Mouse (Mus musculus): ENCODE measurements around the gene Slc22a21. TPM values are rescaled to one million over a fixed set of nuclear protein-coding genes. Genes with fewer than 3 reads are reported as not detected.
"Not testable (repeated sequence)": the region's sequence is repeated elsewhere in the genome, so short reads cannot be mapped to it uniquely, and the experiment has no call there.

Slc22a21 gene
- polyA plus RNA-seq, 2 experiments from 2014 or later = 0.55 TPM; not detected in 1

GRCm38 (mm10) chr11:54002147-54002760, 22.1 kb upstream of the Slc22a21 start:
- ATAC-seq = no peak

DNA sequence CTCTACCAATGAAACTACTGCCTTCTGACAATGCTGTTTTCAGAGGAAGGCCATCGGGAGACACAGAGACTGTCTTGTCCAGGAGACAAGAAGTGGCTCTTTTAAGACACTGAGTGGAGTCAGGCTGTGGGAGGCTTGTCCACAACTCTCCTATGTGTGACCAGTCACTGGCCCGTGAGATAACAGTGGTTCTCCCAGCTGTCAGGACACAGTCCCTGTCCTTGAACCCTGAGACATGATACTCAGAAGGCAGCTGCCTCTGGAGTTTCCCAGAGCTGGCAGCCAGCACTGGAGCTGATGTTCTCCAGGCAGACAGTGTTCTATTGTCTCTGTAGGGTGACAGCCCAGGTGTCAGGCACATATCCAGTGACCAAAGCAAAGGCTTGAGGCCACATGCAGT, 17.5 kb upstream of the Slc22a21 start:
- ATAC-seq = no peak

DNA sequence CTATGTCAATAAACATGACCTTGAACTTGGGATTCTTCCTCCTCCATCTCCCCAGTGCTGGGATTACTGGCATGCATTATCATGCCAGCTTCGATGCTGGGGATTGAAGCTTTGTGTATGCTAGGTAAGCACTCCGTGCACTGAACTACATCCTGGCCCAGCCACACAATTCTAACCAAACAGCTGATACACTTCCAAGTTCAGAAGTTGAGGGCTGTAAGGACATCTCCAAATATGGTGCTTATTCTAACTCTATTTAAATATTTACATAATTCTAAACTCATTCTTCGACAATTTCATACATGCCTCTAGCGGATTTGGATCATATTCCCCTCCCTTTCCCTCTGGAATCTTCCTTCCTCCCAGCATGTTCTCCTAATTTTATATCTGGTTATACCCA, 12.1 kb upstream of the Slc22a21 start:
- ATAC-seq = no peak

GRCm38 (mm10) chr11:53989232-53989631, 9.1 kb upstream of the Slc22a21 start:
- no peak for ATAC-seq

- no peak for ATAC-seq
These were observed 7.9 kb upstream of the Slc22a21 start for GRCm38 (mm10) chr11:53988081-53988480.

DNA sequence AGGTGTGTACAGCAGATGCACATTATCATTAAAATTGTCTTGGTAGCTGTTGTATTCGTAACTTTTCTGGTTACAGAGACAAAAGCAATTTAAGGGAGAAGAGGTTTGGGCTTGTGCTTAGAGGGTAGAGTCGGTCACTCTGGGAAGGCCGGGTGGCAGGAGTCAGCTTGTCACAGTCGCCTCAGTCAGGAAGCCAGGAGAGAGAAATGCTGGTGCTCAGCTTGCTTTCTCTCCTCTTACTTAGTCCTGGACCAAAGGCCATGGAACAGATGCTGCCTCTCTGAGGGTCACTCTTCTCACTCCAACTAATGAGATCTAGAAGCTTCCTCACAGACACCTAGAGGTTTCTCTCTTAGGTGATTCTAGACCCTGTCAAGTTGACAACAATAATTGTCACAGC, 1.3 kb upstream of the Slc22a21 start:
- no peak for ATAC-seq

DNA sequence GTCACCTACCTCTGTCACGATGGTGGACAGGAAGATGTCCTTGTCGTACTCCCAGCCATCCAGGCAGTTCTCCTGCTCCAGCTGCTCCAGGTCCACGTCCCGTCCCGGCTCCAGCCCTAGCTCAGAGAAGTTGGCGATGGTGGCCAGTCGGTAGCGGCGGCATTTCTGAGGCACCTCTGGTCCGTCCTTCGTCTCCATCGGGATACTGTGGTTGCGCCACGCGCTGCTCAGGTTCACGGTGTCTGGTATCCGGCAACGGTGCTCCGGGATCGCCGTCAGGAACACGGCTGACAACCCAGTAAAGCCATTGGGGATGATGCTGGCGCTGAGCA, 710 bp downstream of the Slc22a21 start:
- not testable (repeated sequence) for ATAC-seq

- no peak for ATAC-seq
These were observed 2.5 kb downstream of the Slc22a21 start for GRCm38 (mm10) chr11:53977672-53978071.

- no peak for ATAC-seq
These were observed 4.6 kb downstream of the Slc22a21 start for GRCm38 (mm10) chr11:53975559-53975958.

DNA sequence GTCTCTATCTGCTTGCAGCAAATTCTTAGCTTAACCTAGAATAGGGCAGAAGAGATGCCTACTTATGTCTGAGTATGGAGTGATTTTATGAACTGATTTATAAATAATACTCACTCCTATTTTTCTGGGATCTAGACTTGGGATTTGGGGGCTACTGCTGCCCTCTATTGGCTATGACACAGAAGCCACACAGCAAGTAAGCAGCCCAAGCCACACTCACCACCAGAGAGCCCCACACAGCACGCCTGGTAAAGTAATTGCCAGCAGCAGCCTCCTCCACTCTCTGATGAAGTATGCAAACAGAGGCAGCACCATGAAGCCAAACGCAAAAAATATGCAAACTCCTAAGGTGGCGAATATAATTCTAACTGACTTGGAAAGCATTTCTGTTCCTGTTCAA, 21.1 kb downstream of the Slc22a21 start:
- no peak for ATAC-seq

DNA sequence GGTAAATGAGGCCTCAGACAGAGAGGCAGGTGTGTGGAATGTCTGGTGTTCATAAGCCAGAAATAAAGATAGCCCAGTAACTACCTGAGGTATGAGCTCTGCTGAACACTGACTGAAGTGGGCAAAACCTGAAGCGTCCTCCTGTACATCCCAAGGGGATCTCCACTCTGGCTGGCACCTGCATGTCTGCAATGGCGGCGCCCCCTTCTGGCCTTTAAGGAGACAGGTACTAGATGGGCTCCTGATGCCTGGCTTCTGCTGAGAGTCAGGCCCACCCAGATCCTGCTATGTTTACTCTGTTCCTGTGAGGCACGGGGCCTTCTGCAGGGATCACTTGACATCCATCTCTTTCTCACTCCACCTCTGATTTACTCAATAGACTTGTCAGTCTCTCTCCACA, 22.0 kb downstream of the Slc22a21 start:
- not testable (repeated sequence) for ATAC-seq

GRCm38 (mm10) chr11:53956636-53957035, 23.5 kb downstream of the Slc22a21 start:
- ATAC-seq = no peak

GRCm38 (mm10) chr11:53954653-53955052, 25.5 kb downstream of the Slc22a21 start:
- ATAC-seq = no peak

DNA sequence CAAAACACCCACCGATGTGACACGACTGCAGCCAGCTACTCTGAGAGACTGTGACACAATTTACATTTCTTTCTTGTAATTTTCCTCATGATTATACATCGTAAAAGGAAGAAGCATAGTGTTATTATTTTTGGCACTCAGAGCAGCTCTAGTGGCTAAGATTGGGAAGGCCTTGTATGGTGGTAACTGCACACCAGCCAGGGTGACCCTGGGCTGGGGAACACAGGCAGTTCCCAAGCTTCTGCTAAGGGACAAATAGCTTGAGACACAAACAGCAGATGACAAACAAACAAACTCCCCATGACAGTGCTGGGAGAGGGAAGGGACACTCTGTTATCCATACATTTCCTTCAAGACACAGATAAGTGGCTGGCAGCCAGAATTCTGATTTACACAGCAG, 30.0 kb downstream of the Slc22a21 start:
- not testable (repeated sequence) for ATAC-seq

- not testable (repeated sequence) for ATAC-seq
These were observed 48.2 kb downstream of the Slc22a21 start for GRCm38 (mm10) chr11:53931944-53932318.

DNA sequence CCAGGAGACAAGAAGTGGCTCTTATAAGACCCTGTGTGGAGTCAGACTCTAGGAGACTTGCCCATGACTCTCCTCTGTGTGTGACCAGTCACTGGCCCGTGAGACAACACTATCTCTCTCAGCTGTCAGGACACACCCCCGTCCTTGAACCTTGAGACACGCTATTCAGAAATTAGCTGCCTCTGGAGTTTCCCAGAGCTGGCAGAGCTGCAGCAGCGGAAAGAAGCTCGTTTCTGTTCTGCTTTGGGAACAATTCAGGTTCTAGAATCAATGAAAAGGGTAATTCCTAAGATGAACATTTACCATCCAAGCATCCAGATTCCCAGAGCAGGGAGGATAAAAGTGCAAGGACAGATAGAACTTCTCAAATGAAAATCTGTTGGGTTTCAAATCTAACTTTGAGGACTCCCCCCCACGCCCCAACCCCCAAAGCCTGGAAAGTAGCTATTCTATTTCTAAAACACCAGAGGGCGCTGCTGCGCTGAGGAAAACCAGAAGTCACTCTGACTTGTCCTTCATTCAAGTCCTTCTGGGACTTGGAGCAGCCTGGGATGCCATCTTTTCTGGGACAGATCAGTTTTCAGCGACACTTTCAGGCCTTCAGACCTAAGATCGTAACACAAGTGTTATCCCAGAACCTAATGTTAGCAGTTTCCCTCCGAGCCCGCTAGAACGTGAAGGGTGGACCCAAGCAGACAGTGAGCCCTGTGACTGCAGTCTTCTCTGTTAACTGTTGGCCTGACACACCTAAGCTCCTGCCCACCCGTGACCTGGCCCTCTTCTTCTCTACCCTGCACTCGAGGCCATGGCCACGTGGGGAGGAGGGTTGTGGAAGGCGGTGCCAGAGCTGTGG, 48.8 kb downstream of the Slc22a21 start:
- ATAC-seq = no peak

GRCm38 (mm10) chr11:53929741-53930140, 50.4 kb downstream of the Slc22a21 start:
- no peak for ATAC-seq

DNA sequence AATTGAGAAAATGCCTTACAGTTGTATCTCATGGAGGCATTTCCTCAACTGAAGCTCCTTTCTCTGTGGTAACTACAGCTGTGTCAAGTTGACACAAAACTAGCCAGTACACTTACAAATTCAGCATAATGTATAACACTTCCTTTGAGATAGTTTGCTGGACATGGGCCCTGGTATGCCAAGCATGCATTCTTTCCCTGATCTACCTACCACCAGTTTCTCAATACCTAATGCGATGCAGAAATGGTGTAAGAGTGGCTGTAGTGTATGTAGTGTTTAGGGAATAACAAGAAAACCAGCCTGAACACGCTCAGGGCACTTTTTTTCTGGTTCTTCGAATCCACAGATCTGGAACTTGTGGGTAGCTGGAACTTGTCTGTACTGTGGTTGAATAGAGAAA, 51.5 kb downstream of the Slc22a21 start:
- ATAC-seq = no peak

DNA sequence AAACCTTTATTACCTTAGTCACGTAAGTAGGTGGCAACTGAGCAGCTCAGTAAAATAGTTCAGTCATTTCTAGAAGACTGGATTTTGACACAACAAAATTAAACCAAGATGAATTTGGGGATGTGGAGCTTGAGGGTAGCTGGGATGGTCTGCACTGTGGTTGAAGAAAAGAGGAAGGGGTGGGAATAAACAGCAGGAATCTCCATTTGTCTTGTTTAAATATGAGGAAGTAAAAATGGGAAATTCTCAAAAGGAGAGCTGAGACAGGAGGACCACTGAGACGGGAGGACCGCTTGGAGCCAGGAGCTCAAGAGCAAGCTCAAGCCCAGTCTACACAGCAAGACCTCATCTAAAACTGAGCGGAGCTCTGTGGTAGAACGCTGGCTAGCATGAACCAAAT, 53.8 kb downstream of the Slc22a21 start:
- no peak for ATAC-seq

DNA sequence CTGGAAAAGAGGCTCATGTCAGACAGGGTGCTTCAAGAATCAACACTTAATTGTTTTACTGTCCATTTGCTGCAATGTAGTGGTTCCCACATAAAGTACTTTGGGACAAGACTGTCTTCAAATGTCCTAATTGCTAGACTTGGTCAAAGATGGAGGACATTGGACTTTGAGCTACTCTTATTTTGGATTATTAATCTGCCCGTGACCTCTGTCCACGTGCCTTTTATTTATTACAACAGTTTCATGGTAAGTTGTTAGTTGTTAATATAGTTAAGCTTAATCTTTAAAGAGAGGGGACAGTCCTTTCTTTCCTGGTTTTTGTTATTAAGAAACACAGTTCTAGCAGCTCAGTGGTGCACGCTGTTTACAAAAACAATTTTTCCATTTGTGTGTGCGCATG, 61.3 kb downstream of the Slc22a21 start:
- ATAC-seq = no peak

GRCm38 (mm10) chr11:53911011-53911410, 69.1 kb downstream of the Slc22a21 start:
- no peak for ATAC-seq

GRCm38 (mm10) chr11:53908686-53909085, 71.4 kb downstream of the Slc22a21 start:
- ATAC-seq = no peak

GRCm38 (mm10) chr11:53904534-53904925, 75.6 kb downstream of the Slc22a21 start:
- ATAC-seq = no peak

DNA sequence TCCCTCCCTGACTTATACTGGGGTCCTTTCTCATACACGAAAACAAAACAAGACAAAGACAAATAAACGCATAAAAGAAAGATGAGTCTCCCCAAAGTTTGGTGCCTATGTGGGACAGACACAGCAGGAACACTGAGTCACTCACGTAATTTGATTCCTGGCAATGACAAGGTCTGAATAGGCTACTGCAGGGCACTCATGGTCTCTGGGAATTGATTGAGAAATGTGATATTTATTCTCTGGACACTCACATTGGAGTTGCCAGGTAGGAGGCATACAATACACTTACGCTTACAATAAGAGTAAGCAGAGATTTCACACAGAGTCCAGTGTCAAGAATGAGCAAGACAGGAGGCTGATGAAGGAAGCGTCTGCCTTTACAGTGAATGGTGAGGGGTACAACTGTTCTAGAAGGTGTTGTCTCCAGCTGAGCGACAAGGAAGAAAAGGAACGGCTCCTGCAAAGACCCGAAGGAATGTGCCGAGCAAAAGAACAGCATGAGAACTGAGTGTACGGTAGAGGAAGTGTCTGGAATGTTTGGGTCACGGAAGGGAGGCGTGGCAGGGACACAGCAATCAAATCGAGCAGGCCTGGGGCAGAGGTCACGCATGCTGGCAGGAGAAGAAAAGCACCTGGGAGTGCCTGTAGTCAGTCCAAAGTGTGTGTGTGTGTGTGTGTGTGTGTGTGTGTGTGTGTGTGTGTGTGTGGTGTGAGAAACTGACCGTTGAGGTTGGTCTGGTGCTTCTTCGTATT, 76.2 kb downstream of the Slc22a21 start:
- ATAC-seq = no peak

All from CD4-positive, CD25-positive, alpha-beta regulatory T cell, adult 4 months (primary cell).